Mouse (Mus musculus): ENCODE measurements around the gene Rwdd2a. TPM values are rescaled to one million over a fixed set of nuclear protein-coding genes. Genes with fewer than 3 reads are reported as not detected.

The Rwdd2a gene
- total and polyA plus RNA-seq, 2 experiments from 2014 or later = 2.2 TPM; not detected in 1

- no peak overlapping the region for H3K9ac ChIP-seq (replicated peaks; ENCODE audit: low read depth, low read length)
- WGBS = 71% methylated on average over 10 of the region's 10 CpGs
- H3K27ac ChIP-seq (ENCODE audit: low read depth) = no peak overlapping the region
- H3K4me1 ChIP-seq (ENCODE audit: control insufficient read depth, insufficient read depth) = peaks cover 7% of the 10 kb centered on the region; the same call in 1 of the 2 replicates
- H3K9me3 ChIP-seq (replicated peaks; ENCODE audit: control insufficient read depth, low read length) = no peaks in the 10 kb centered on the region
- H3K4me3 ChIP-seq (ENCODE audit: low read depth, low read length) = peak overlapping the region; percentile 70; the same call in 1 of the 2 replicates
- peak overlapping the region; percentile 98 for H3K4me2 ChIP-seq (ENCODE audit: low read depth, low read length)
- ATAC-seq (ENCODE audit: insufficient read depth, low read depth) (no peak), DNase-seq (ENCODE audit: low spot score) (no peak)
- H3K36me3 ChIP-seq (replicated peaks; ENCODE audit: control insufficient read depth, insufficient read depth, low read length) = peaks cover 13% of the 10 kb centered on the region
- no peaks in the 10 kb centered on the region for H3K27me3 ChIP-seq (ENCODE audit: control insufficient read depth, insufficient read depth, low read length)
- TF ChIP-seq CTCF (IDR thresholded peaks at IDR 0.05; ENCODE audit: low read depth) (no peak), EP300 (IDR thresholded peaks at IDR 0.05; ENCODE audit: low read depth) (no peak)
Observed at GRCm38 (mm10) chr9:86570261-86570890, 1.4 kb upstream of the Rwdd2a start.

- H3K36me3 ChIP-seq (replicated peaks; ENCODE audit: control insufficient read depth, insufficient read depth, low read length) = peaks cover 7% of the 10 kb centered on the region
- 10% methylated on average over 8 of the region's 8 CpGs for WGBS
- H3K4me1 ChIP-seq (ENCODE audit: control insufficient read depth, insufficient read depth) = peaks cover 7% of the 10 kb centered on the region; the same call in 1 of the 2 replicates
- H3K9me3 ChIP-seq (replicated peaks; ENCODE audit: control insufficient read depth, low read length) = no peaks in the 10 kb centered on the region
- ATAC-seq (ENCODE audit: insufficient read depth, low read depth) (no peak), DNase-seq (ENCODE audit: low spot score) (no peak)
- H3K4me3 ChIP-seq (ENCODE audit: low read depth, low read length) = peak overlapping the region; percentile 70
- peak overlapping the region; percentile 98 for H3K4me2 ChIP-seq (ENCODE audit: low read depth, low read length)
- no peak overlapping the region for H3K27ac ChIP-seq (ENCODE audit: low read depth)
- no peaks in the 10 kb centered on the region for H3K27me3 ChIP-seq (ENCODE audit: control insufficient read depth, insufficient read depth, low read length)
- no peak for TF ChIP-seq CTCF (IDR thresholded peaks at IDR 0.05; ENCODE audit: low read depth)
- no peak for TF ChIP-seq EP300 (IDR thresholded peaks at IDR 0.05; ENCODE audit: low read depth)
- H3K9ac ChIP-seq (replicated peaks; ENCODE audit: low read depth, low read length) = peak overlapping the region; percentile 50; the same call in 1 of the 2 replicates
Observed at GRCm38 (mm10) chr9:86570946-86571345, 845 bp upstream of the Rwdd2a start.

- ATAC-seq (ENCODE audit: insufficient read depth, low read depth) (peak; percentile 21), DNase-seq (ENCODE audit: low spot score) (no peak)
- Histone ChIP-seq H3K27me3 (ENCODE audit: control insufficient read depth, insufficient read depth, low read length) (no peaks in the 10 kb centered on the region), H3K36me3 (replicated peaks; ENCODE audit: control insufficient read depth, insufficient read depth, low read length) (peaks cover 4% of the 10 kb centered on the region), H3K27ac (ENCODE audit: low read depth) (no peak overlapping the region), H3K4me3 (ENCODE audit: low read depth, low read length) (peak overlapping the region; percentile 70), H3K4me2 (ENCODE audit: low read depth, low read length) (peak overlapping the region; percentile 98), H3K9me3 (replicated peaks; ENCODE audit: control insufficient read depth, low read length) (no peaks in the 10 kb centered on the region), H3K9ac (replicated peaks; ENCODE audit: low read depth, low read length) (peak overlapping the region; percentile 53), H3K4me1 (ENCODE audit: control insufficient read depth, insufficient read depth) (peaks cover 7% of the 10 kb centered on the region; the same call in 1 of the 2 replicates)
- no peak for TF ChIP-seq CTCF (IDR thresholded peaks at IDR 0.05; ENCODE audit: low read depth)
- TF ChIP-seq EP300 (IDR thresholded peaks at IDR 0.05; ENCODE audit: low read depth) = no peak
- 1% methylated on average over 23 of the region's 25 CpGs for WGBS
Observed at GRCm38 (mm10) chr9:86572196-86572595, 405 bp downstream of the Rwdd2a start.

- Histone ChIP-seq H3K27me3 (ENCODE audit: control insufficient read depth, insufficient read depth, low read length) (no peaks in the 10 kb centered on the region), H3K36me3 (replicated peaks; ENCODE audit: control insufficient read depth, insufficient read depth, low read length) (peaks cover 2% of the 10 kb centered on the region), H3K4me1 (ENCODE audit: control insufficient read depth, insufficient read depth) (peaks cover 7% of the 10 kb centered on the region; the same call in 1 of the 2 replicates), H3K4me2 (ENCODE audit: low read depth, low read length) (peak overlapping the region; percentile 98), H3K4me3 (ENCODE audit: low read depth, low read length) (peak overlapping the region; percentile 70), H3K9me3 (replicated peaks; ENCODE audit: control insufficient read depth, low read length) (no peaks in the 10 kb centered on the region), H3K27ac (ENCODE audit: low read depth) (no peak overlapping the region), H3K9ac (replicated peaks; ENCODE audit: low read depth, low read length) (peak overlapping the region; percentile 53)
- peak; percentile 76 for TF ChIP-seq CTCF (IDR thresholded peaks at IDR 0.05; ENCODE audit: low read depth)
- TF ChIP-seq EP300 (IDR thresholded peaks at IDR 0.05; ENCODE audit: low read depth) = no peak
- WGBS = 10% methylated on average over 13 of the region's 13 CpGs
- ATAC-seq (ENCODE audit: insufficient read depth, low read depth) (no peak), DNase-seq (ENCODE audit: low spot score) (peak; percentile 46)
Observed at GRCm38 (mm10) chr9:86572636-86573291, 973 bp downstream of the Rwdd2a start.

GRCm38 (mm10) chr9:86573616-86574303 lies 2.0 kb downstream of the Rwdd2a start:
- H3K4me1 ChIP-seq (ENCODE audit: control insufficient read depth, insufficient read depth) = peaks cover 7% of the 10 kb centered on the region; the same call in 1 of the 2 replicates
- DNase-seq (ENCODE audit: low spot score) (peak; percentile 30), ATAC-seq (ENCODE audit: insufficient read depth, low read depth) (no peak)
- H3K4me2 ChIP-seq (ENCODE audit: low read depth, low read length) = no peak overlapping the region
- TF ChIP-seq EP300 (IDR thresholded peaks at IDR 0.05; ENCODE audit: low read depth) (no peak), CTCF (IDR thresholded peaks at IDR 0.05; ENCODE audit: low read depth) (no peak)
- no peaks in the 10 kb centered on the region; the same call in 1 of the 2 replicates for H3K36me3 ChIP-seq (replicated peaks; ENCODE audit: control insufficient read depth, insufficient read depth, low read length)
- no peak overlapping the region for H3K9ac ChIP-seq (replicated peaks; ENCODE audit: low read depth, low read length)
- H3K9me3 ChIP-seq (replicated peaks; ENCODE audit: control insufficient read depth, low read length) = no peaks in the 10 kb centered on the region
- no peak overlapping the region for H3K4me3 ChIP-seq (ENCODE audit: low read depth, low read length)
- 66% methylated on average over 20 of the region's 20 CpGs for WGBS
- no peaks in the 10 kb centered on the region for H3K27me3 ChIP-seq (ENCODE audit: control insufficient read depth, insufficient read depth, low read length)
- no peak overlapping the region for H3K27ac ChIP-seq (ENCODE audit: low read depth)
